8 mouse cellular contexts compared by ENCODE assay signal in the genomic region with DNA sequence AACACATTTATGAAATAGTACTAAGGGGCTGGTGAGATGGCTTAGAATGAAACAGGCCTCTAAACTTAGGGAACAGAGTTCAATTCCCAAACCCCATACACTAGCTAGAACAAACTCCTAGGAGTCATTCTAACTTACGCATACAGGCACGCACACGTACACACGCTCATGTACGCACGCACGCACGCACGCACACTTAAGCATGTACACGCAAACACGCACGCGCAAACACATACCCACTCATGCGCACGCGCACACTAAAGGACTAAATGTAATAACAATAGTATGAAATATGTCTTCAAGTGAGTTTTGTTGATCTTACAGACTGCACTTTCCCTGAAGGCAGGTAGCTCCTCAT.
DNase-seq lines count a peak whose midpoint lies in the region; ATAC-seq and TF ChIP-seq lines count a peak whose summit lies in the region.

No protein-coding gene starts in this region.

- DNase-seq in gastrocnemius, adult 2 months: no peak
- no peak for DNase-seq in gastrocnemius, adult 18-20 months (ENCODE audit: low spot score)
- no peak for DNase-seq in hindbrain, embryonic 11.5 days (ENCODE audit: low spot score)
- no peak for DNase-seq in spleen, adult 12 weeks (ENCODE audit: low spot score)
- no peak for DNase-seq in urinary bladder, postnatal 36 days (ENCODE audit: low spot score in 2 of 2)
- DNase-seq in thymus, postnatal 0 days (ENCODE audit: low spot score): no peak

- H3K9me3 ChIP-seq in ES-Bruce4 (replicated peaks; ENCODE audit: control insufficient read depth, insufficient read depth, low read length, poor library complexity, severe bottlenecking): no peaks in the 10 kb centered on the region
- H3K9me3 ChIP-seq in hindbrain, embryonic 11.5 days (ENCODE audit: control insufficient read depth, low read length): no peaks in the 10 kb centered on the region
- no peaks in the 10 kb centered on the region for H3K9me3 ChIP-seq in liver, embryonic 16.5 days (replicated peaks; ENCODE audit: control insufficient read depth, low read length)

- intact Hi-C loops in gastrocnemius, adult 2 months (cut with DNase I): no loop called here

- H3K9ac ChIP-seq in ES-Bruce4 (ENCODE audit: low read depth, poor library complexity, severe bottlenecking): peak overlapping the region; percentile 67
- H3K9ac ChIP-seq in hindbrain, embryonic 11.5 days (ENCODE audit: low read depth, low read length): no peak overlapping the region
- H3K9ac ChIP-seq in liver, embryonic 16.5 days (ENCODE audit: low read depth, low read length): no peak overlapping the region

- H3K4me3 ChIP-seq in gastrocnemius, adult 2 months: peak overlapping the region; percentile 63; the same call in 1 of the 2 replicates
- H3K4me3 ChIP-seq in ES-Bruce4 (ENCODE audit: low read depth, low read length): peak overlapping the region; percentile 85
- H3K4me3 ChIP-seq in hindbrain, embryonic 11.5 days (ENCODE audit: low read depth, low read length): no peak overlapping the region
- peak overlapping the region; percentile 60 for H3K4me3 ChIP-seq in liver, embryonic 16.5 days (ENCODE audit: low read depth, low read length)

- ATAC-seq in hindbrain, embryonic 11.5 days (ENCODE audit: low FRiP score): no peak; the same call in 1 of the 2 replicates
- ATAC-seq in liver, embryonic 16.5 days (ENCODE audit: low read depth): peak; percentile 39

- no peaks in the 10 kb centered on the region for H3K4me1 ChIP-seq in ES-Bruce4 (ENCODE audit: control insufficient read depth, insufficient read depth, low read length)
- H3K4me1 ChIP-seq in hindbrain, embryonic 11.5 days (replicated peaks; ENCODE audit: control insufficient read depth, insufficient read depth, low read length): no peaks in the 10 kb centered on the region
- peaks cover 2% of the 10 kb centered on the region; the same call in 1 of the 2 replicates for H3K4me1 ChIP-seq in liver, embryonic 16.5 days (ENCODE audit: control insufficient read depth, low read depth, low read length)

- H3K36me3 ChIP-seq in ES-Bruce4 (ENCODE audit: control insufficient read depth, insufficient read depth, low read length, poor library complexity, severe bottlenecking): peaks cover 18% of the 10 kb centered on the region
- 0 out of 2 replicates have a peak, but pooled peaks cover 2% of the 10 kb centered on the region for H3K36me3 ChIP-seq in hindbrain, embryonic 11.5 days (ENCODE audit: control insufficient read depth, insufficient read depth, low read length)
- H3K36me3 ChIP-seq in liver, embryonic 16.5 days (ENCODE audit: control insufficient read depth, insufficient read depth): no peaks in the 10 kb centered on the region

- WGBS in hindbrain, embryonic 11.5 days: 75% methylated on average over 16 of the region's 16 CpGs
- 85% methylated on average over 16 of the region's 16 CpGs for WGBS in liver, embryonic 16.5 days (ENCODE audit: insufficient replicate concordance)

- no peaks in the 10 kb centered on the region for H3K27me3 ChIP-seq in ES-Bruce4 (ENCODE audit: control insufficient read depth, insufficient read depth, low read length, poor library complexity, severe bottlenecking)
- H3K27me3 ChIP-seq in hindbrain, embryonic 11.5 days (ENCODE audit: control insufficient read depth, insufficient read depth, low read length): no peaks in the 10 kb centered on the region
- H3K27me3 ChIP-seq in liver, embryonic 16.5 days (ENCODE audit: control insufficient read depth, insufficient read depth, low read depth, low read length): no peaks in the 10 kb centered on the region

- H3K27ac ChIP-seq in gastrocnemius, adult 2 months: no peak overlapping the region
- H3K27ac ChIP-seq in ES-Bruce4 (ENCODE audit: insufficient read depth, low read length): no peak overlapping the region
- H3K27ac ChIP-seq in hindbrain, embryonic 11.5 days (ENCODE audit: low read depth, low read length): no peak overlapping the region
- H3K27ac ChIP-seq in liver, embryonic 16.5 days (ENCODE audit: low read length): no peak overlapping the region

- no peak for TF ChIP-seq EP300 in ES-Bruce4 (IDR thresholded peaks at IDR 0.05; ENCODE audit: insufficient read depth, low read depth, low read length)

- no peak for TF ChIP-seq CTCF in gastrocnemius, adult 2 months (IDR thresholded peaks at IDR 0.05)
- TF ChIP-seq CTCF in ES-Bruce4 (IDR thresholded peaks at IDR 0.05; ENCODE audit: low read depth, low read length): no peak

- H3K4me2 ChIP-seq in hindbrain, embryonic 11.5 days (replicated peaks; ENCODE audit: low read depth, low read length): peak overlapping the region; percentile 45
- peak overlapping the region; percentile 64 for H3K4me2 ChIP-seq in liver, embryonic 16.5 days (ENCODE audit: low read depth, low read length)

- no peak for TF ChIP-seq POLR2A in ES-Bruce4 (IDR thresholded peaks at IDR 0.05; ENCODE audit: insufficient read depth, low read length)
